Mouse (Mus musculus) thymus, postnatal 14 days (tissue): ENCODE data around the gene Vps16.

Source experiments
- DNase-seq: peaks from one replicate; pipeline ENCODE4 v3.0.0; 2021

Gene Vps16

DNA sequence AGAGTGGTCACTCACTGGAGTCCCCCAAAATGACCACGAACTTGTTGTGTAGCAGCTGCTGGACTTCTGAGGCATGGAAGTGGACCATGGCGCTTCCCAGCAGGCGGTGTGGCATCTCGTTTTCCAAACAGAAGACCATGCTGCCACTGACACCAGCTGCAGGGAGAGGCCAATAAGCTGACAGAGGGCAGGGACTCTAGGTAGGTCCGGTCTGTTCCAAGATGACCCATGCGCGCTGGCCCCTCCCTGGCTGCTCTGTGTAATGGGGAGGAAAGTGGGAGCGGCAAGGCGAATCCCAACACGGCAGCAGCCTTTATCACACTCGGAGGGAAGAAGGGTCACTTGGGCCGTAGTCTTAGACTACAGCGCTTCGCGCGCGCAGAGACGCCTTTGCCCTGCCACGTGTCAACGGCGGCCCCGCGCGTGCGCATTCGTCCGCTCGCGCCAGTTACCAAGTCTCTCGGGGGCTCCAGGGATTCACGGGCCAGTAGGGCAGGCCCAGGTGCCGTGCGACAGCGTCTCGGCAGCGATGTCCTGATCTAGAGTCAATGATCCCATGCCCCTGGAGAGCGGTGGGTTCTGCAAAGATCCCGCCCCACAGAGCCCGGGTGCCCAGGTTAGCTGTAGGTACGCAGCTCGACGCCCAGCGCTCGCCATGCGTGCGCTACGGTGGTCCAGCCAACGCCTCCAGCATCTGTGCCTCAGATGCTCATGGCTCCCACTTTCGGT, 578 bp upstream of the Vps16 start:
- peak; percentile 89 for DNase-seq

DNA sequence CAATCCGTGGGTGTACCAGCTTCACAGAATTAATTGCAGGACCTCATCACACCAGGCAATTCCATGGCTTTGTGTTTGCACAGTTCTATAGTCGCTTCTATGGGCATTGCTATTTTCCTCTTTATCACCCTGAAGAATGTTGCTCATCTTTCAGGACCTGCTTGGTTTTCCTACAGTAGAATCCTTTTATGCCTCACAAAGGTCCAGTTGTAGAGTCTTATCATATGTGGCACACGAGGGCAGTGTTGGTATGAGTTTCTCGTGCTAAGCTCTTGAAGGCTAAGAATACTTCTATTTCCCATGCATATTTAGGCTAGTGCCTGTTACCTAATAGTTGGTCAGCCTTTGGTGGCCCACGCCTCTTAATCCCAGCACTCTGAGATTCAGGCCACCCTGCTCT, 973 bp downstream of the Vps16 start:
- no peak for DNase-seq

DNA sequence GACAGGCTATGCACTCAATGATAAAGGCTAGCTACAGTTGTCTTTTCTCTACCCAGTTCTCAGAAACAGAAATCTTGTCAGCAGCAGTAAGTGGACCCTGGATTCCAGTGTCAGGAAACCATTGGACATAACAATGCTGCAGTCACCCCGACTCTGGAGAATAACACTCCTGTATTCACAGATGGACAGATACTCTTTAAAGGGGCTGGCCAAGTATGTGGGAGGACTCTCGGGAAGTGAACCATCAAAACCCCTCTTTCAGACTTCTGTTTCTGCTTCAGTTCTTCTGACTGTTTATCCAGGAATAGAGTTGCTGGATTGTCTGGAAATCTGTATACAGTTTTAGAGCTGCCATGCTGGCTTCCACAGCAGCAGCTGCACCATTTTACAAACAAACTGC, 5.7 kb downstream of the Vps16 start:
- DNase-seq, result no peak

DNA sequence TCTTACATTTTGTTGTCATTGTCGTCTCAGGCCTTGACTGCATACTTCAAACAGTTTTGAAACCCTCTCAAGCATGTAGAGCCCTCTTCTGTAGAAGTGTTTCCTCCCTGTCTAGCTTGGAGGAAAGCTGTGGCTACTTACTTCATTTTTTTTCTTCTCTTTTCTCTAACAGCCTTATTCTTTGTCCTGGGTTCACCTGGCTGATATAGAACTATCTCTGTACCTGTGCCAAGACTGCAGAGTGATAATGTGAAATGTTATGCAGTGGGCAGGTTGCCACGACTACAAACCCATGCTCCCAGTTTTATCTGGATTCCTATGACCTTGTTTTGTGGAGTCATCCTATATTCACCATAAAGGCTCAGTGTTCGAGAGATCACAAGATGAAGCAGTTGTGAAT, 6.3 kb downstream of the Vps16 start:
- no peak for DNase-seq

DNA sequence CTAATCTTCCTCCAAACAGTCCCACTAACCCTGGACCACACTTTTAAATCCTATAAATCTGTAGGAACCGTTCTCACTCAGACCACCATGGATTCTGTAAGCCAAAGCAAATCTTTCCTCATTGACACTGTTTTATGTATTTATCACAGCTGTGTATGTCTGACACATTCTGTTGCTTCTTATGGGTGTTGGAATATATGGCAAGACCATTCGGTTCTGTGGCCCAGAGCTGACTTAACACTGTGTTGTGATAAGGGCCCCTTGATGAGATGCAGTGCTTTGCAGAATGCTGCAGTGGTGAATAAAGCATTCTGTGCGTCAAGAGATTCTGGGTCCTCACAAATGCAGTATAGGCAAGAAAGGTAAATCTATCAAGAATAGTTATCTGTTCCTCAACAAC, 8.0 kb downstream of the Vps16 start:
- no peak for DNase-seq

DNA sequence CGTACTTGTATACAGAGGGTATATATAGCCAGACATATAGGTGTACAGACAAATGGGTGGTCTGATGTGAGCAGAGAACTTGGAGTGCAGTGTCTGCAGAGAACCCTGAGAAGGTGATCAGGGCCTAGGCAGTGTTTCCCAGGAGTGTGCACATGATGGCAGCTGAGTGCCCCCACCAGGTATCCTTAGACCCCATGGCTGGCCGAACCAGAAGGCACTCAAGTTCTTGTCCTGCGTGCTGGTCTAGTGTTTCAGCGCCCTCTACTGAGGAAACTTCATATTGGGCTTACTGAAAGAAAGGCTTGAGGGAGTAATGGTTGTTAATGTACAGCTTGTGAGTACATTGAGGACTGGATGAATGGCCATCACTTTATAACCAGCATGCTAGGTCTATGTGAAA, 9.0 kb downstream of the Vps16 start:
- DNase-seq, result peak; percentile 68

DNA sequence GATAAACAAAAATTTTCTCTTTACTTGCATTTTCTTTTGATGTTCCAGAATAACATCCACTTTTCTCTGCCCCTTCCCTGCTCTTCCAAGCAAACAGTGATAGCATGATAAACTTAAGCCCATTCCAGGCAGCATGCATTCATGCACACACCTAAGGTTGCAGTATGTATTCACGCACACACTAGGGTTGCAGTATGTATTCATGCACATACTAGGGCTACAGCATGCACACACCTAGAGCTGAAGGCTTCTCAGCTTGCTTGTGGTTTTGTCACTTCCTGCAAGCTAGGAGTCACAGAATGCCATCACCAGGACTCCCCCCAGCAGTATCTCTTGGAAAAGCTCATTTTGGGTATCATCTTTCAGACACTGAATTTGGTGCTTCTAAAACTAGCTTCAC, 12.6 kb downstream of the Vps16 start:
- no peak for DNase-seq

DNA sequence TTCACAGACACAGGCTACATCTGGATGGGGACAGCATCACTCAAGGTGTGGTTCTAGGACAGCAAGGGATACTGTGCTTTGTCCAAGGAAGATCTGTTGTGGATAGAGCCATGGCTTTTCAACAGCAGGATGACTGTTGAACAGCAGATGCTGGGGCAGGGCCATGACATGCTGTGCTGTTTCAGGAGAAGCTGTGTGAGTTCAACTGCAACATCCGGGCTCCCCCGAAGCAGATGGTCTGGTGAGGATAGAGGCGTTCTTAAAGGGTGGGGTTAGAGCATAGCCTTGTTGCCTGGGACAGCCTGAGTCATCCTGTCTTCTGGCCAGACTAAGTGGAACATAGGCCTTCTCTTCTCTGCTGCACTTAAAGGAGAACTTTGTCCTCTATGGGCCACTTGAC, 14.7 kb downstream of the Vps16 start:
- no peak for DNase-seq

DNA sequence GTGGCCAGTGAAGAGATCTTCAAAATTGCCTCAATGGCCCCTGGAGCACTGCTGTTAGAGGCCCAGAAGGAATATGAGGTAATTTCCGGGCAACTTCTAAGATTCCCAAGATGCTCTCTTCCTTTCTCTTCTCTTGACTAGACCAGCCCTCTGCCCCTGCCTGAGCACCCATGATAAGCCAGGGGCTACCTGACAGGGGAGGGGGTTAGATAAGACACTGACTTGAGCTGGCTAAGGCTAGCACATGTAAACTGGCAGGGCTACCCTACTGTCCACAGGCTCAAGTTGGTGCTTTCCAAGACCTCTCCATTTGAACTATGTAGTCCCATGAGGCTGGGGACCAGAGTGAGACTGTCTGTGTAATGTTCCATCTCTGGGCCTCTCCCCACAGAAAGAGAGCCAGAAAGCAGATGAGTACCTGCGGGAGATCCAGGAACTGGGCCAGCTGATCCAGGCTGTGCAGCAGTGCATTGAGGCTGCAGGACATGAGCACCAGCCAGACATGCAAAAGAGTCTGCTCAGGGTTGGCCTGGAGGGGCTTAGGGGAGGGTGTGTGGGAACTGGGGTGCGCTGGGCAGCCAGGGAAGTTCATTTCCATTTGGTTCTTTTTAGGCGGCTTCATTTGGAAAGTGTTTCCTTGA, 15.8 kb downstream of the Vps16 start:
- DNase-seq, result no peak

DNA sequence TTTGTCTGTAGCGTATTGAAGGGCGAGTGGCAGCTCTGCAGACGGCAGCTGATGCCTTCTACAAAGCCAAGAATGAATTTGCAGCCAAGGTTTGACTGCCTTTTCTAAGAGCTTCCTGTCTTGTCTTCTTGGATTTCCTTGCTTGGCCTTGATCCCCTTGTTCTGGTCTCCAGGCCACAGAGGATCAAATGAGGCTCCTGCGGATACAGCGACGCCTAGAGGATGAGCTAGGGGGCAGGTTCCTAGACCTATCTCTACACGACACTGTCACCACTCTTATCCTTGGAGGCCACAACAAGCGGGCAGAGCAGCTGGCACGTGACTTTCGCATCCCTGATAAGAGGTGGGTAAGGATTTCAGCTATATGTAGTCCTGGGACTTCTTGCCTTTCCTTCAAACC, 18.0 kb downstream of the Vps16 start:
- no peak for DNase-seq

DNA sequence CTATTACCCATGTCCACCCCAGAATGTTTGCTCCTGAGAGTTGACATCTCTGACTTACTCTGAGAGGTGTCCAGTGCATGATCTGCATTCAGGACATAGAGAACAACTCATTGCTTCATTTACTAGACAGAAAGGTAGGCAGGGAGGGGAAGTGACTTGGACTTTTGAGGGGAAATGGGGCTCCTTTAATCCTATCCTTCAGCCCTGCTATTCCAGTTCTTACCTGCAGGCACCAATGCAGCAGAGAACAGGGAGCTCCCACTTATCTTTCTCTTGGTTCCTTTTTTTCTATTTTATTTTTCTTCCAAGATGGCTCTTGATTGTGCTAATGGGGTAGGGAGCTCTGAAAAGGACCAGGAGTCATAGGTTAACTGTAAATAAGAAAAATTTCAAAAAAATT, 24.3 kb downstream of the Vps16 start:
- DNase-seq, result no peak

DNA sequence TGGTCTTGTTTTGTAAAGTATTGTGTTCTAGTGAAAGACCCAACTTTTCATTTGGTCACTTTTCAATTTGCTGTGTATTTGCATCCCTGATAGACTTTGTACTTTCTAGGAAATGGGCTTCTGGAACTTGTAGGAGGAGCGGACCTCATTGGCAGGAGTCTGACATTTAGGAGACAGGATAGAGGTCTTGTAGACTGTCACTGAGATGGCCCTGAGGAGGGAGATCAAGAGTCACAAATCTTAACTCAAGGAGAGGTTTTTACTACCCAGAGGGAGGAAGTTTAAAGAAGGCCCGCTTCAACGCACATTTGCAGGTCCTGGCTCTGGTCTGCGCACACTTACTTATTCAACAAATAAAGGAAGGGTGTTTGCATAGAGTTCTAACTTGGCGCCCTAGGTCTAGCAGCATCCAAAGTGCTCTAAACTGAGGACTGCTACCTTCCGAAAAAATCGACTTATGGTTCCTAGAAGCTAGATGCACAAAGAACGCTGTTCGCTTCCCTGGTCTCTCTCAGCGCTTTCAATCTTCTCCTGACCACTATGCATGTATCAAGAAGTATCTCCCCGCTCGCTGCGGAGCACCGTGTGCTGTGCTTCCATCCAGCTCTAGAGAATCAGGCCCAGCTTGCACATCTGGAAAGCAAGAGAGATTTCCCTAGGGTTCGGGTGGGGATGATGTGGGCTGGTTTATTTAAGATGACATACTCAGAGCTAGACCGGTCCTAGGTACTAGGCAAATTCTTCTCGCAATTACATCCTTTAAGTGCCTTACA, 25.1 kb downstream of the Vps16 start:
- DNase-seq, result no peak

DNA sequence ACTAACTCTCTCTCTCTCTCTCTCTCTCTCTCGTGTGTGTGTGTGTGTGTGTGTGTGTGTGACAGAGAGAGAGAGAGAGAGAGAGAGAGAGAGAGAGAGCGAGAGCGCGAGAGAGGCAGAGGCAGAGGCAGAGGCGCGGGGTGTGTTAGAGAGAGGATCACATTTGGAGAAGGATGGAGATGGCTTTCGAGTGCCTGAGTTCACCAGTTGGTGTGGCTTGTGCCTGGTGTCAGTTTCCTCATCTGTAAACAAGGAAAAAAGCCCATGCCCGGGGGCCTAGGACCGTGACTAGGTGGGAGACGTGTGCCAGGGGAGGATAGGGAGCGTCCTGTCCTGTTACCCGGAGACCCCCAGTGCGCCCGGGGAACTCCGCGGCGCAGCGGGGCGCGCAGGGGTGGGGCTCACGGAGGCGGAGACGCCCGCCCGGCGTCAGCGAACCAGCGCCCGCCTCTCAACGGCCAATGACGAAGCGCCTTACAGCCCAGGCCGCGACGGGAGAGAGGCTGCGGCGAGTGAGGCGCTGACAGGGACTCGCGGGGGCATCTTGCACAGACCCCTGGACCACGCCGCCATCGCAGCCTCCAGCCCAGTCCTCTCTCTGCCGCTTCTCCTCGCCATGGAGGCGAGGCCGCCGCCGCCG, 25.8 kb downstream of the Vps16 start, which contains the start of gene Ptpra:
Ptpra (plus strand) TSS at position 485 of the 640 bp plus-strand sequence.
- DNase-seq, result peak; percentile 94

DNA sequence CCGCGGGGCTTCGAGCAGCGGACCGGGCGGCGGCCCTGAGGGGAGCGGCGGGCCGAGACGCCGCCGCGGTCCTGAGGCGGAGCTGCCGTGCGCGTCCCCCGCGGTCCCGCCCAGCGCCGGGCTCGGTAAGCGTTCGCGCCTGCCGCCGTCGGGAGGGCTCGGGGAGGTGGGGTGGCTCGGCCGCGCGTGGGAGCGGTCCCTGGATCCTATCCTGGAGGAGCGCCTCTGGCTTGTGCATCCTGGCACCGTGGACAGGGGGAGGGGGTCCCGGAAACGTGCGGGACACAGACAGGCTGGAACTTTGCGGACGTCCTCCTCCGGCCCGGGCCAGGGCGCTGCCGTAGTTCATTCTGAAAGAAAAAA, 26.3 kb downstream of the Vps16 start:
- peak; percentile 79 for DNase-seq

DNA sequence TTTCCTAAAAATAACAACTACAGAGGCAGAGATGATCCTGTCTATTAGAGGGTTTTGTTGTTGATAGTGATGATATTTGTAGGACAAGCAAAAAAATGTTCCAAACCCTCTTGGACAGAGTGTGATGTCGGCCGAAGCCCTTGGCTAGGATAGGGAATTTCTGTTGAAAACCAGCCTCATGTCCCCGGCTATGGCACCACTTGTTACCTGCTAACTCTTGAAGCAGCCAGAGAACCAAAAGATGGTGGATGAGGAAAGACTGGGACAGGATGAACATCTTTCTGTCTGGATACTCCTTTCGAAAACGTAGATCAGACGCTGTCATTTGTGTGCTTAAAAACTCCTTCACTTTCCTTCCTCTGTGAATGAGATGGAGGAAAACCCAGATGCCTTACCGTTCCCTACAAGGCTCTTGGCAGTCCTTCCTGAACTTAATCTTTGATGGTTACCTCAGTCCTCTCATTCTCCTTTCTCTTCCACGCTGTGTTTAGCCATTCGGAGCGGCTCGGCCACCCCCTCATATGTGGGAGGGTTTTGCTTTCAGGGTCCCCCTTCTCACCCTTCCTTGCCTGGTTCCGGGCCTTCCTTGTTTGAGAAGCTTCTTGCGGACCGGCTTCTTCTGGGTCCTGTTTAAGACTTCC, 27.1 kb downstream of the Vps16 start:
- no peak for DNase-seq

DNA sequence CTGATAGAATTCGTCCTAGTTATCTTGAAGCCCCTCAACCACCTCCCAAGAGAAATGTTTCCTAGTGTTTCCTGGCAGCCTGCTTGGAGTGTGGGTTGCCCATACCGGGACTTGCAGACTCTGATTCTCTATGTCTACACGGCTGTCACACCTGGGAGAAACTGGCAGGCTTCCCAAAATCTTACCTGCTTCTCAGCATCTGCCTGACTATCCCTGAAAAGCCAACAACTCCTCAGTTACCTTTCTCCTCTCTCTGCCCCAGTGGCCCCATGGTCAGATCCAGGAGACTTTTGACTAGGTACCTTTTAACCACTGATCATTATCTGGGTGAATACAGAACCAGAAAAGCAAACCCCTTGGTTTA, 27.6 kb downstream of the Vps16 start:
- no peak for DNase-seq

DNA sequence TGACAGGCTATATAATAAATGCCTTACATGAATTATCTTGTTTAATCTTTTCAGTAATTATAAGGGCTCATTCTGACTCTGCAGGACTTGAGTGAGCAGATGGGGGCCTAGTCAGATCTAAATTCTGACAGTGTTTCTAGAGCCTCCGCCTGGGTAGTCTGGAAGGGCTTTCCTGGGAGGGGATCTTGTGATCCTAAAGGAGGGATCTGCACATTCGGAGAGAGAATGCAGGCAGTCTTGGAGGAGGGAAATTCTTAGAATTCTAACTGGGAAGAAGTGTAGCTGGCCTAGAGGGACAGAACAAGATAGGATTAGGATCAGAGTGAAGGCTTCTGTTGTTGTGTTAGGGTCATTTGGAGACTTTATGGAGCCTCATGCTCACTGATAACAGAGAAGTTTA, 28.1 kb downstream of the Vps16 start:
- no peak for DNase-seq

DNA sequence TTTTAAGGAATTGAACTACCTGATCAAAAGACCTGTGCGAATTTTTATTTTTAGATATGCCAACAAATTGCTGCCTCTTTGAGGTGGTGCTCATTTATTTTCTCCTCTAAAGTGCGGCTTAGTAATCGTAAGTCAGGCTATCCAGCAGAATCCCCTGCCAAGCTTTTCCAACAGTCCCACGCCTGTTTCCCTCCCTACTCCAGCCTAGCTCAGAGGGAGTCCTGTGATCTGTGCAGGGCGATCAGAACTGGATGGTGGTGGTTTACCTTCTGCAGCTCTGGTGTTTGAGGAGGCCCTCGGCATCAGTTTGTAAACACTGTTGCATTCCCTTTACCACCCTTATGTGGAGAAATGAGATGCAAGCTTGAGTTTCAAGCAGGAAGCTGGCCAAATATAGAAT, 29.3 kb downstream of the Vps16 start:
- no peak for DNase-seq

DNA sequence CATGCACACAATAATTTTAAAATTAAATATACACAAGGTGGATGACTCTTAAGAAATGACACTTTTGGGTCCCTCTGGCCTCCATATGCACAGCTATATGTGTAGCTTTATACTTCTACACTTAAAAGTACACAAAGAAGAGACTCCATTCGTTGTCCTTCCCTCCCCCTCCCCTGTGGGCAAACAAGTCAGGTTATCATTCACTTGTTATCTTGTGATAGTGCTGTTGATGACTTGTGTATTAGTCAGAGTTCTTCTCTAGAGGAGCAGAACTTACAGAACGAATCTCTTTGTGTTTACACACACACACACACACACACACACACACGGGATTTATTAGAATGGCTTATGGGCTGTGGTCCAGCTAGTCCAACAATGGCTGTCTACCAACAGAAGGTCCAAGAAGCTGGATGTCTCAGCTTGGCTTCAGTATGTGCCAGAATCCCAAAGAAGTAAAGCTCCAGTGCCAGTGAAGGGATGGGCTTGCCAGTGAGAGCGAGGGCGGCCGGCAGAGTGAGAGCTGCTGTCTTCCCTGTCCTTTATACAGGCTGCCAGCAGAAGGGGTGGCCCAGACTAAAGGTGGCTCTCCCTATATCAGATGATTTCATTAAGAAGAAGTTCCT, 30.7 kb downstream of the Vps16 start:
- DNase-seq, result no peak

DNA sequence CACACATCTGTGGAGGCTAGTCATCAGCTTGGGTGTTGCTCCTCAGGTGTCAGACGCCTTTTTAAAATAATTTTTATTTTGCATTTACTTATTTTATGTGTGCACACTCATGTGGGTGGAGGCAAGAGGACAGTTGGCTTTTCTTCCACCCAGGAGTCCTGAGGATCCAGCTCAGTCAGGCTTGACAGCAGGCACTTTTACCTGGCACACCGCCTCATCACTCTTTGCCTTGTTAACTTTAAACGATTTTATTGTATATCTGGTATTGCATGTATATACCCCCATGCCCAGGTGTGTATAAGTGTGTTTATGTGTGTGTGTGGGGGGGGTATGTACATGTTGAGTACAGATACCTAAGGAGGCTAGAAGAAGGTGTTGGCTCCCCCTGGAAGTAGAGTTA, 33.7 kb downstream of the Vps16 start:
- no peak for DNase-seq

DNA sequence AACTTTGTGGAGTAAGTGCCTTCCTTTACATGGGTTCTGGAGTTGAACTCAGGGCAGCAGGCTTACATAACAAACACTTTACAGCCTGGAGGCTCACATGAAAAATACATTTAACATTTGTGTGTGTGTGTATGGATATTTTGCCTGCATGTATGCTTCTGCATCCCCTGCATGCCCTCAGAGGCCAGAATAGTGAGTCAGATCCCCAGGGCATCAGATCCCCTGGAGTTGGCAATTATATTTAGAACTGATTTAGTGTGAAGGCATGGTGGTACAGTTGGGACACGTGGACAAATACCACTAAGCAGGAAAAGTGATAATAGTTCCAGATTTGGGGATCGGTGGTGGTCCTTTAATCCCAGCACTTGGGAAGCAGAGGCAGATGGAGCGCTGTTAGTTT, 35.4 kb downstream of the Vps16 start:
- no peak for DNase-seq

DNA sequence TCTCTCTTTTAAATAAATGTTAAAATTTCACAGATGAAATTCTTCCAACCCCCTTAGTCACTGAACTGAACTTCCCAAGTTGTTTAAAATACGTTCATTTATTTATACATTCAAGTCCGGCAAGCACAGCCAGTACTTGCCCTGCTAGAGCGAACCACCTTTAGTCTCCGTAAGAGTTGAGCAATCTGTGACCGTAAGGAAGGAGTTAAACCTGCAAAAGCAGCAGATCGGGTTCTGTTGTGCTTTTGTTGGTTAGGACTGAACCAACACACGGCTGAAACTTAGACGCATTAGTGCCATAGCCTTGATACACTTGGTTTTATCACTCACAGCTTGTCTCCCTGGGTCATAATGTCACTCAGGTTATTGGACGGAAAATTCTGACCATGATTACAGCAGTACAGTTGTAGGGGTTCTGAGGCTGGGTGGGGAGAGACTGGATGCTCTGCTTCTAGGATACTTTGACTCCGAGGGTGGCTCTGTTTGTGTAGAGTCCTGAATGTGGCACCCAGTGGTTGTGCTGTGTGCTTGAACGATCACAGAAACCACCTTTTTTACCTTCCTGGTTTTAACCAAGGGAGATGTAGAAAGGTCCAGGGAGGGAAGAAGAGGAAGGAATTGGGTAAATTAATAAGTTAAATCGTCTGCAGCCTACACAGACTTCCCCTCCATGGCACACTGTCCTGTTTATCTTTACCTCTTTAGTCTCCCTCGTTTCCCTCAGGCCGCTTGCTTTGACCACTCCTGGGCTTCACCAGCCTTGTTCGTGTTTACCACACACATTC, 37.3 kb downstream of the Vps16 start:
- DNase-seq, result no peak
